Mouse (Mus musculus) embryonic facial prominence, embryonic 14.5 days (tissue): ENCODE measurements around the gene Eps8l1. TPM values are rescaled to one million over a fixed set of nuclear protein-coding genes. Genes with fewer than 3 reads are reported as not detected.
"Not testable (repeated sequence)": the region's sequence is repeated elsewhere in the genome, so short reads cannot be mapped to it uniquely, and the experiment has no call there.

ENCODE experiments used
- ATAC-seq: fragments of 200-750 bp; cut with Nextera tagmentation; 2 replicates; pipeline ENCODE4 v1.8.0; 2017; ENCODE audit warnings: low read depth, moderate number of reproducible peaks, moderate TSS enrichment
- DNase-seq: peaks from one replicate; pipeline ENCODE4 v3.0.0-alpha.2; 2015; ENCODE audit warnings: low spot score
- H3K27ac ChIP-seq: fragments of 300-500 bp; sonication (generic); replicated peaks from 2 replicates; pipeline ENCODE4 v1.5.1; 2014; ENCODE audit warnings: low read depth, mild to moderate bottlenecking, low read length, moderate library complexity
- H3K27me3 ChIP-seq: fragments of 300-500 bp; sonication (generic); replicated peaks from 2 replicates; pipeline ENCODE4 v1.6.1; 2014; ENCODE audit warnings: low read length; ENCODE audit not compliant: control insufficient read depth, insufficient read depth
- H3K36me3 ChIP-seq: fragments of 300-500 bp; sonication (generic); 2 replicates; pipeline ENCODE4 v1.6.1; 2014; ENCODE audit warnings: low read length, mixed read lengths; ENCODE audit not compliant: control insufficient read depth, insufficient read depth
- H3K4me1 ChIP-seq: fragments of 300-500 bp; sonication (generic); 2 replicates; pipeline ENCODE4 v1.6.1; 2014; ENCODE audit warnings: antibody characterized with exemption, low read length; ENCODE audit not compliant: control insufficient read depth, insufficient read depth
- H3K4me2 ChIP-seq: fragments of 300-500 bp; sonication (generic); 2 replicates; pipeline ENCODE4 v1.6.1; 2014; ENCODE audit warnings: low read depth, mild to moderate bottlenecking, low read length, moderate library complexity, mixed read lengths
- H3K4me3 ChIP-seq: fragments of 300-500 bp; sonication (generic); 2 replicates; pipeline ENCODE4 v1.5.1; 2014; ENCODE audit warnings: low read depth, mild to moderate bottlenecking, low read length
- H3K9ac ChIP-seq: fragments of 300-500 bp; sonication (generic); 2 replicates; pipeline ENCODE4 v1.6.1; 2014; ENCODE audit warnings: low read depth, mild to moderate bottlenecking, low read length, moderate library complexity, mixed read lengths
- H3K9me3 ChIP-seq: fragments of 300-500 bp; sonication (generic); 2 replicates; pipeline ENCODE4 v1.6.1; 2016; ENCODE audit warnings: low read length; ENCODE audit not compliant: control insufficient read depth
- WGBS: fragments of 180-500 bp; shearing (Covaris S2); extraction: QIAGEN DNeasy Blood & Tissue Kit; methylation state at CpG from one replicate; pipeline ENCODE4 v1.1.7; 2014; 5-methylcytosine and 5-hydroxymethylcytosine counted together
- microRNA-seq: library from miRNA; unstranded; fragments of <30 nt; microRNA quantifications from one replicate; pipeline ENCODE4, GENCODE M21; 2016; ENCODE audit warnings: borderline number of aligned reads
- polyA plus RNA-seq: library from polyadenylated mRNA; unstranded; fragments of >200 nt; fragmentation: Nextera tagmentation; extraction: Ambion mirVana; gene quantifications from 2 replicates; pipeline ENCODE4 v1.2.1, GENCODE M21; 2014

The Eps8l1 gene
- polyA plus RNA-seq, 1 experiment from 2014 or later, result 4.9 TPM

DNA sequence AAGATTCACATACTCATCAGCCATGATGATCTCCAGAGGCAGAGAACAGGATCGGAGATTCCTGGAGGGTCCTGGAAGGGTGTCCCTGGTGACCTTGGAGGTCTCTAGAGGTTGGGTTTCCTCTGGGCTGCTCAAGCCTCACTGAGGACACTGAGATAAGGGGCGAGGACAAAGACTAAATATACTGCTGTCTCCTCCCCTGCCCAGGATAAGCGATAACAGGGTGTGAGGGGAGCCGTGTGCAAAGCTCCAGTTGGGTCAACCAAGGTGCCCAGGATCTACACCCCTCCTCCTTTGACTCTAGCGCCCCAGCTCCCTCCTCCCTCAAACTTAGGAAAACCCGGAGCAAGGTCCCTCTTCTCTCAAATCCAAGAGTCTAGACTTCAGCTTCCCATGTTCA lies 61.8 kb downstream of the Eps8l1 start:
- no peak overlapping the region for H3K4me3 ChIP-seq
- H3K27me3 ChIP-seq, result no peaks in the 10 kb centered on the region
- no peaks in the 10 kb centered on the region for H3K9me3 ChIP-seq
- no peaks in the 10 kb centered on the region for H3K36me3 ChIP-seq
- DNase-seq (no peak), ATAC-seq (no peak)
- H3K4me2 ChIP-seq, result no peak overlapping the region
- no peak overlapping the region for H3K27ac ChIP-seq
- WGBS, result 75% methylated on average over 5 of the region's 6 CpGs
- peaks cover 10% of the 10 kb centered on the region; the same call in 1 of the 2 replicates for H3K4me1 ChIP-seq
- H3K9ac ChIP-seq, result no peak overlapping the region

GRCm38 (mm10) chr7:4523205-4524130 lies 63.0 kb downstream of the Eps8l1 start:
- no peak for ATAC-seq
- Histone ChIP-seq H3K27ac (no peak overlapping the region), H3K9ac (no peak overlapping the region), H3K4me2 (no peak overlapping the region), H3K27me3 (no peaks in the 10 kb centered on the region), H3K36me3 (no peaks in the 10 kb centered on the region), H3K4me1 (peaks cover 10% of the 10 kb centered on the region; the same call in 1 of the 2 replicates), H3K4me3 (no peak overlapping the region), H3K9me3 (no peaks in the 10 kb centered on the region)
- no peak for DNase-seq
- WGBS, result 89% methylated on average over 31 of the region's 33 CpGs

GRCm38 (mm10) chr7:4524212-4524922 lies 63.9 kb downstream of the Eps8l1 start, which contains the start of gene Tnni3:
Tnni3 (minus strand) TSS chr7:4524229.
- H3K9ac ChIP-seq, H3K4me2 ChIP-seq, H3K4me3 ChIP-seq, H3K27ac ChIP-seq, ATAC-seq, H3K9me3 ChIP-seq, H3K27me3 ChIP-seq, H3K36me3 ChIP-seq: not testable (repeated sequence)
- WGBS, result 71% methylated on average over 15 of the region's 15 CpGs
- DNase-seq, result peak; percentile 62
- peaks cover 10% of the 10 kb centered on the region; the same call in 1 of the 2 replicates for H3K4me1 ChIP-seq

DNA sequence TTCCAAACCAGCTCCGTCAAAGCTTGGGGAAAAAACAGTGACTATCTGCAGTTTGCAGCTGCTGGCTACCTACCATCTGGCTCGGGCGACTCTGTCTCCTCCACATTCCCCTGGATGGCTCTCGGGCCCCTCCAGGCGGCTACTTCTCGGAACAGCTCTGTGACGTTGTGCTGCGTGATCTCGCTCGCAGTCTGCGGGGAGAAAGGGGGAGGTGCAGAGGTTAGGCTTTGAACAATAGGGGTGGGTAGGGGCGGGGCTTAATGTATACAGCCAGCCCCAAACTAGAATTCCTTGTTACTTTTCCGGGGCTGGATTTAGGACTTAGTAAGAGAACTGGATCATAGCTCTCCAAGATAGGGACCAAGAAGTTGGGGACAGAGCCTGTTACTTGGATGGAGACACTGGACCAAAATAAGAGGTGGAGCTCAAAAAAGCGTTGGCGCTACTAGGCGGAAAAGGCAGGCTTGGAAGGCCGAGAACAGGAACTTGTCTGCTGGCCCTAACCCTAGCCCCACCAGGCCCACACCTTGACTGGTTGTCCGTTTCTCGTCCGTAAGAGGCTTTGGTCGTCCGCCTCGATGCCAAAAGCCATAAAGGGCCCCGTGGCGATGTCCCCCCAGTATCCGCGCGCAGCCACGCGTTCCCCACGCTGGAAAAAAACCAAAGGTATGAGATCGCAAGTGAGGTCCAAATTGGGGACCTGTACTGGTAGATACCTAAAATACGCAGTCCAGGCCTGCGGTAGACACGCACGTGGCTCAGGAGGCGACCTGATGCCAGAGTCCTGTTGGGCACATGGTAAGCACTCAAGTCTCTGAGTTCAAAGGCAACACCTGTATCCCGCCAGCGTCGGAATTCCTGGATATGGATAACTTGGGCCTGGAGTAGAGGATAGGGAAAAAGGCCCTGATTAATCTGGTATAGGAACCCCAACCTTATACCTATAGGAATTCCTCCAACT lies 66.1 kb downstream of the Eps8l1 start:
- peak; percentile 97 for ATAC-seq
- peak overlapping the region; percentile 75 for H3K27ac ChIP-seq
- H3K4me3 ChIP-seq, result peak overlapping the region; percentile 40
- H3K4me1 ChIP-seq, result peaks cover 5% of the 10 kb centered on the region; the same call in 1 of the 2 replicates
- DNase-seq, result peak; percentile 96
- H3K9ac ChIP-seq, result peak overlapping the region; percentile 68
- no peaks in the 10 kb centered on the region for H3K36me3 ChIP-seq
- WGBS, result 26% methylated on average over 36 of the region's 40 CpGs
- no peaks in the 10 kb centered on the region for H3K27me3 ChIP-seq
- no peaks in the 10 kb centered on the region for H3K9me3 ChIP-seq
- peak overlapping the region; percentile 72 for H3K4me2 ChIP-seq

DNA sequence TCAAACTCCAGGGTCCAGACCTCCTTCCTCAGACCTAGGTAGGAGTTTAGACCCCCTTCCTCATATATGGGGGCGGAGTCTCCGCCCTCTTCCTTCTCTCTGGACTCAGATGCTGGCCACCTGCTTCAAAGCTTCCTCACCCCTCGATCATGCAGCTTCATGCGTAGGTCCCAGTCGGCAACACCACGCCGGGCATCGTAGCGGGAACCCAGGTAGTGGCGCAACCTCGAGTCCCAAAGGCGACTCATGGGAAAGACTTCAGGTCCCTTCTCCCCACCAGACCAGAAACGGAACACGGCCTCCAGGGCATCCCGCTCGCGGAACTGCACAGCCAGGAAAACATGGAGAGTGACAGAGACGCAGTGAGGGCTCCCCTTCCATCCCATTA lies 66.8 kb downstream of the Eps8l1 start:
- H3K27ac ChIP-seq, result no peak overlapping the region
- peak overlapping the region; percentile 72 for H3K4me2 ChIP-seq
- H3K36me3 ChIP-seq, result no peaks in the 10 kb centered on the region
- 47% methylated on average over 18 of the region's 18 CpGs for WGBS
- H3K27me3 ChIP-seq, result no peaks in the 10 kb centered on the region
- no peaks in the 10 kb centered on the region for H3K9me3 ChIP-seq
- ATAC-seq (no peak), DNase-seq (no peak)
- H3K4me1 ChIP-seq, result peaks cover 5% of the 10 kb centered on the region; the same call in 1 of the 2 replicates
- 0 out of 2 replicates have a peak overlapping the region, but pooled peaks have one; percentile 22 for H3K9ac ChIP-seq
- peak overlapping the region; percentile 40; the same call in 1 of the 2 replicates for H3K4me3 ChIP-seq

Small RNA genes lying within 50 kb of the gene (microRNA-seq; reads per million reads assigned to microRNA genes)
- gene Gm24605, result not detected

Other genes with a start within 250 kb of the Eps8l1 start
- not detected in 2 replicates for gene Lilra5, start 222.9 kb upstream of the Eps8l1 start, polyA plus RNA-seq
- gene Ncr1, start 123.0 kb upstream of the Eps8l1 start, polyA plus RNA-seq, result not detected in 2 replicates
- 0.30 and 0.36 TPM in 2 replicates for gene Gp6, start 62.9 kb upstream of the Eps8l1 start, polyA plus RNA-seq
- 21.6 and 23.9 TPM in 2 replicates for gene Rdh13, start 15.0 kb upstream of the Eps8l1 start, polyA plus RNA-seq
- 49.2 and 50.8 TPM in 2 replicates for gene Ppp1r12c, start 41.0 kb downstream of the Eps8l1 start, polyA plus RNA-seq
- 405 and 459 TPM in 2 replicates for gene Tnnt1, start 55.7 kb downstream of the Eps8l1 start, polyA plus RNA-seq
- 2.6 and 3.4 TPM in 2 replicates for gene Tnni3, start 63.6 kb downstream of the Eps8l1 start, polyA plus RNA-seq
- gene Dnaaf3, start 71.8 kb downstream of the Eps8l1 start, polyA plus RNA-seq, result 1.2 and 1.4 TPM in 2 replicates
- 5.8 and 8.1 TPM in 2 replicates for gene Syt5, start 86.9 kb downstream of the Eps8l1 start, polyA plus RNA-seq
- gene Ptprh, start 143.4 kb downstream of the Eps8l1 start, polyA plus RNA-seq, result not detected in 2 replicates
- 1.0 and 1.2 TPM in 2 replicates for gene Tmem86b, start 170.7 kb downstream of the Eps8l1 start, polyA plus RNA-seq
- 7.1 and 7.7 TPM in 2 replicates for gene Ppp6r1, start 198.3 kb downstream of the Eps8l1 start, polyA plus RNA-seq
- gene Hspbp1, start 224.4 kb downstream of the Eps8l1 start, polyA plus RNA-seq, result 77.5 and 77.7 TPM in 2 replicates
- gene Brsk1, start 229.9 kb downstream of the Eps8l1 start, polyA plus RNA-seq, result 1.6 and 1.8 TPM in 2 replicates